Mouse (Mus musculus) hindbrain, embryonic 11.5 days (tissue): Measurements from ENCODE around the gene Tubgcp6. TPM values are rescaled to one million over a fixed set of nuclear protein-coding genes. Genes with fewer than 3 reads are reported as not detected.

Experiments
- ATAC-seq: fragments of 200-750 bp; cut with Nextera tagmentation; 2 replicates; pipeline ENCODE4 v1.8.0; 2017; ENCODE audit warnings: mild to moderate bottlenecking, moderate TSS enrichment, moderate library complexity; ENCODE audit not compliant: low FRiP score
- DNase-seq: peaks from one replicate; pipeline ENCODE4 v3.0.0-alpha.2; 2015; ENCODE audit warnings: low spot score
- H3K27ac ChIP-seq: fragments of 300-500 bp; sonication (generic); 2 replicates; pipeline ENCODE4 v1.5.1; 2014; ENCODE audit warnings: mild to moderate bottlenecking, low read depth, low read length
- H3K27me3 ChIP-seq: fragments of 300-500 bp; sonication (generic); 2 replicates; pipeline ENCODE4 v1.6.1; 2014; ENCODE audit warnings: mild to moderate bottlenecking, low read length, moderate library complexity, mixed read lengths; ENCODE audit not compliant: control insufficient read depth, insufficient read depth
- H3K36me3 ChIP-seq: fragments of 300-500 bp; sonication (generic); 2 replicates; pipeline ENCODE4 v1.6.1; 2014; ENCODE audit warnings: mild to moderate bottlenecking, low read length, moderate library complexity, mixed read lengths; ENCODE audit not compliant: control insufficient read depth, insufficient read depth
- H3K4me1 ChIP-seq: fragments of 300-500 bp; sonication (generic); replicated peaks from 2 replicates; pipeline ENCODE4 v1.6.1; 2014; ENCODE audit warnings: low read length, mixed read lengths; ENCODE audit not compliant: control insufficient read depth, insufficient read depth
- H3K4me2 ChIP-seq: fragments of 300-500 bp; sonication (generic); replicated peaks from 2 replicates; pipeline ENCODE4 v1.6.1; 2014; ENCODE audit warnings: mild to moderate bottlenecking, low read depth, low read length
- H3K4me3 ChIP-seq: fragments of 300-500 bp; sonication (generic); 2 replicates; pipeline ENCODE4 v1.5.1; 2014; ENCODE audit warnings: low read depth, low read length
- H3K9ac ChIP-seq: fragments of 300-500 bp; sonication (generic); 2 replicates; pipeline ENCODE4 v1.6.1; 2014; ENCODE audit warnings: low read depth, low read length
- H3K9me3 ChIP-seq: fragments of 300-500 bp; sonication (generic); 2 replicates; pipeline ENCODE4 v1.6.1; 2016; ENCODE audit warnings: low read length; ENCODE audit not compliant: control insufficient read depth
- WGBS: fragments of 180-500 bp; shearing (Covaris S2); extraction: QIAGEN DNeasy Blood & Tissue Kit; methylation state at CpG from one replicate; pipeline ENCODE4 v1.1.7; 2014; 5-methylcytosine and 5-hydroxymethylcytosine counted together
- polyA plus RNA-seq: library from polyadenylated mRNA; unstranded; fragments of >200 nt; fragmentation: Nextera tagmentation; extraction: Ambion mirVana; gene quantifications from 2 replicates; pipeline ENCODE4 v1.2.1, GENCODE M21; 2014

The Tubgcp6 gene
- polyA plus RNA-seq, 1 experiment from 2014 or later: 17.6 TPM

- Histone ChIP-seq H3K27ac (no peak overlapping the region), H3K36me3 (peaks cover 24% of the 10 kb centered on the region), H3K4me3 (no peak overlapping the region), H3K4me2 (no peak overlapping the region), H3K9ac (no peak overlapping the region), H3K9me3 (no peaks in the 10 kb centered on the region), H3K4me1 (no peaks in the 10 kb centered on the region), H3K27me3 (no peaks in the 10 kb centered on the region)
- 98% methylated on average over 8 of the region's 8 CpGs for WGBS
- DNase-seq (no peak), ATAC-seq (no peak)
These were observed 18.5 kb downstream of the Tubgcp6 start for GRCm38 (mm10) chr15:89104425-89104824.

- peaks cover 21% of the 10 kb centered on the region for H3K36me3 ChIP-seq
- WGBS: 89% methylated on average over 10 of the region's 10 CpGs
These were observed 19.0 kb downstream of the Tubgcp6 start for GRCm38 (mm10) chr15:89103921-89104320.

GRCm38 (mm10) chr15:89102646-89103045 is 20.3 kb downstream of the Tubgcp6 start:
- no peak overlapping the region for H3K9ac ChIP-seq
- ATAC-seq: peak; percentile 27; the same call in 1 of the 2 replicates
- H3K4me3 ChIP-seq: no peak overlapping the region
- H3K4me2 ChIP-seq: no peak overlapping the region
- peaks cover 20% of the 10 kb centered on the region for H3K36me3 ChIP-seq
- no peaks in the 10 kb centered on the region for H3K27me3 ChIP-seq
- no peaks in the 10 kb centered on the region for H3K9me3 ChIP-seq
- WGBS: 54% methylated on average over 5 of the region's 5 CpGs
- DNase-seq: peak; percentile 20
- no peak overlapping the region for H3K27ac ChIP-seq
- H3K4me1 ChIP-seq: no peaks in the 10 kb centered on the region

More at GRCm38 (mm10) chr15:89103921-89104320, 19.0 kb downstream of the Tubgcp6 start:
- H3K27ac ChIP-seq: no peak overlapping the region
- no peak overlapping the region for H3K4me2 ChIP-seq
- no peaks in the 10 kb centered on the region for H3K9me3 ChIP-seq
- no peak overlapping the region for H3K9ac ChIP-seq
- no peak for ATAC-seq
- H3K27me3 ChIP-seq: no peaks in the 10 kb centered on the region
- no peak for DNase-seq
- no peak overlapping the region for H3K4me3 ChIP-seq
- H3K4me1 ChIP-seq: no peaks in the 10 kb centered on the region

- ATAC-seq: no peak
- H3K4me2 ChIP-seq: no peak overlapping the region
- WGBS: 94% methylated on average over 12 of the region's 12 CpGs
- H3K9ac ChIP-seq: no peak overlapping the region
- H3K4me1 ChIP-seq: no peaks in the 10 kb centered on the region
- H3K4me3 ChIP-seq: no peak overlapping the region
- no peak overlapping the region for H3K27ac ChIP-seq
- H3K9me3 ChIP-seq: no peaks in the 10 kb centered on the region
- H3K27me3 ChIP-seq: no peaks in the 10 kb centered on the region
- no peak for DNase-seq
- peaks cover 21% of the 10 kb centered on the region for H3K36me3 ChIP-seq
These were observed 22.1 kb downstream of the Tubgcp6 start for GRCm38 (mm10) chr15:89100823-89101222.

GRCm38 (mm10) chr15:89098616-89099015 is 24.3 kb downstream of the Tubgcp6 start:
- DNase-seq (no peak), ATAC-seq (no peak)
- Histone ChIP-seq H3K9ac (no peak overlapping the region), H3K27ac (no peak overlapping the region), H3K36me3 (peaks cover 18% of the 10 kb centered on the region), H3K4me1 (no peaks in the 10 kb centered on the region), H3K4me3 (no peak overlapping the region), H3K27me3 (no peaks in the 10 kb centered on the region), H3K9me3 (no peaks in the 10 kb centered on the region), H3K4me2 (no peak overlapping the region)
- WGBS: 90% methylated on average over 7 of the region's 7 CpGs

GRCm38 (mm10) chr15:89097450-89097849 is 25.5 kb downstream of the Tubgcp6 start:
- H3K9ac ChIP-seq: no peak overlapping the region
- H3K36me3 ChIP-seq: peaks cover 16% of the 10 kb centered on the region
- H3K27ac ChIP-seq: no peak overlapping the region
- WGBS: 96% methylated on average over 5 of the region's 5 CpGs
- no peak for ATAC-seq
- H3K27me3 ChIP-seq: no peaks in the 10 kb centered on the region
- no peaks in the 10 kb centered on the region for H3K9me3 ChIP-seq
- no peak for DNase-seq
- no peaks in the 10 kb centered on the region for H3K4me1 ChIP-seq
- no peak overlapping the region for H3K4me2 ChIP-seq
- no peak overlapping the region for H3K4me3 ChIP-seq

- ATAC-seq (no peak), DNase-seq (no peak)
- Histone ChIP-seq H3K9ac (no peak overlapping the region), H3K27me3 (no peaks in the 10 kb centered on the region), H3K4me2 (no peak overlapping the region), H3K4me1 (no peaks in the 10 kb centered on the region; the same call in 1 of the 2 replicates), H3K4me3 (no peak overlapping the region), H3K36me3 (no peaks in the 10 kb centered on the region), H3K27ac (no peak overlapping the region), H3K9me3 (no peaks in the 10 kb centered on the region)
- WGBS: 89% methylated on average over 5 of the region's 5 CpGs
These were observed 30.7 kb downstream of the Tubgcp6 start for GRCm38 (mm10) chr15:89092181-89092580.

GRCm38 (mm10) chr15:89090662-89091061 is 32.2 kb downstream of the Tubgcp6 start:
- ATAC-seq (no peak), DNase-seq (no peak)
- no peak overlapping the region for H3K9ac ChIP-seq
- no peak overlapping the region for H3K4me2 ChIP-seq
- 0 out of 2 replicates have a peak, but pooled peaks cover 7% of the 10 kb centered on the region for H3K36me3 ChIP-seq
- H3K4me1 ChIP-seq: no peaks in the 10 kb centered on the region; the same call in 1 of the 2 replicates
- H3K9me3 ChIP-seq: no peaks in the 10 kb centered on the region
- H3K27me3 ChIP-seq: no peaks in the 10 kb centered on the region
- H3K4me3 ChIP-seq: no peak overlapping the region
- 96% methylated on average over 4 of the region's 4 CpGs for WGBS
- no peak overlapping the region for H3K27ac ChIP-seq

- Histone ChIP-seq H3K27me3 (no peaks in the 10 kb centered on the region), H3K27ac (peak overlapping the region; percentile 74), H3K9me3 (no peaks in the 10 kb centered on the region), H3K9ac (peak overlapping the region; percentile 93), H3K36me3 (0 out of 2 replicates have a peak, but pooled peaks cover 9% of the 10 kb centered on the region), H3K4me2 (peak overlapping the region; percentile 95), H3K4me1 (no peaks in the 10 kb centered on the region; the same call in 1 of the 2 replicates), H3K4me3 (peak overlapping the region; percentile 99)
- ATAC-seq: peak; percentile 72
- 3% methylated on average over 65 of the region's 68 CpGs for WGBS
- DNase-seq: peak; percentile 25
These were observed 33.5 kb downstream of the Tubgcp6 start for GRCm38 (mm10) chr15:89089248-89090051.
